Mouse (Mus musculus) neural tube, embryonic 14.5 days (tissue): ENCODE data around the gene Dhdh. TPM values are rescaled to one million over a fixed set of nuclear protein-coding genes. Genes with fewer than 3 reads are reported as not detected.

Source experiments
- ATAC-seq: fragments of 200-750 bp; cut with Nextera tagmentation; 2 replicates; pipeline ENCODE4 v1.8.0; 2017; ENCODE audit warnings: low read depth, mild to moderate bottlenecking, moderate TSS enrichment, moderate library complexity
- H3K27ac ChIP-seq: fragments of 300-500 bp; sonication (generic); 2 replicates; pipeline ENCODE4 v1.5.1; 2014; ENCODE audit warnings: low read depth, mild to moderate bottlenecking, control low read depth, low read length, moderate library complexity, mixed read lengths
- H3K27me3 ChIP-seq: fragments of 300-500 bp; sonication (generic); 2 replicates; pipeline ENCODE4 v1.6.1; 2014; ENCODE audit warnings: low read length; ENCODE audit not compliant: control insufficient read depth, insufficient read depth
- H3K36me3 ChIP-seq: fragments of 300-500 bp; sonication (generic); 2 replicates; pipeline ENCODE4 v1.6.1; 2014; ENCODE audit warnings: low read length, mixed read lengths; ENCODE audit not compliant: control insufficient read depth, insufficient read depth
- H3K4me1 ChIP-seq: fragments of 300-500 bp; sonication (generic); 2 replicates; pipeline ENCODE4 v1.6.1; 2014; ENCODE audit warnings: low read length; ENCODE audit not compliant: control insufficient read depth, insufficient read depth
- H3K4me2 ChIP-seq: fragments of 300-500 bp; sonication (generic); 2 replicates; pipeline ENCODE4 v1.6.1; 2014; ENCODE audit warnings: mild to moderate bottlenecking, low read depth, low read length, control low read depth
- H3K4me3 ChIP-seq: fragments of 300-500 bp; sonication (generic); 2 replicates; pipeline ENCODE4 v1.5.1; 2014; ENCODE audit warnings: low read depth, low read length, control low read depth, mixed read lengths
- H3K9ac ChIP-seq: fragments of 300-500 bp; sonication (generic); replicated peaks from 2 replicates; pipeline ENCODE4 v1.6.1; 2014; ENCODE audit warnings: low read depth, mild to moderate bottlenecking, control low read depth, low read length, mixed read lengths
- H3K9me3 ChIP-seq: fragments of 300-500 bp; sonication (generic); 2 replicates; pipeline ENCODE4 v1.6.1; 2016; ENCODE audit warnings: low read length; ENCODE audit not compliant: control insufficient read depth
- WGBS: fragments of 180-500 bp; shearing (Covaris S2); extraction: QIAGEN DNeasy Blood & Tissue Kit; methylation state at CpG from one replicate; pipeline ENCODE4 v1.1.7; 2014; 5-methylcytosine and 5-hydroxymethylcytosine counted together
- polyA plus RNA-seq: library from polyadenylated mRNA; unstranded; fragments of >200 nt; fragmentation: Nextera tagmentation; extraction: Ambion mirVana; gene quantifications from 2 replicates; pipeline ENCODE4 v1.2.1, GENCODE M21; 2014

Dhdh gene
- polyA plus RNA-seq, 1 experiment from 2014 or later, result 4.6 TPM

GRCm38 (mm10) chr7:45451344-45451982 lies 37.1 kb downstream of the Dhdh start:
- Histone ChIP-seq H3K4me2 (no peak overlapping the region), H3K36me3 (peaks cover 11% of the 10 kb centered on the region; the same call in 1 of the 2 replicates), H3K27ac (no peak overlapping the region), H3K9ac (no peak overlapping the region), H3K9me3 (no peaks in the 10 kb centered on the region), H3K4me1 (no peaks in the 10 kb centered on the region), H3K4me3 (no peak overlapping the region), H3K27me3 (no peaks in the 10 kb centered on the region)
- 51% methylated on average over 23 of the region's 23 CpGs for WGBS
- peak; percentile 77 for ATAC-seq

GRCm38 (mm10) chr7:45449974-45450373 lies 38.6 kb downstream of the Dhdh start:
- WGBS, result 86% methylated on average over 1 of the region's 1 CpGs
- no peak for ATAC-seq
- Histone ChIP-seq H3K9me3 (no peaks in the 10 kb centered on the region), H3K9ac (no peak overlapping the region), H3K4me2 (no peak overlapping the region), H3K4me3 (no peak overlapping the region), H3K27me3 (no peaks in the 10 kb centered on the region), H3K36me3 (peaks cover 11% of the 10 kb centered on the region; the same call in 1 of the 2 replicates), H3K4me1 (no peaks in the 10 kb centered on the region), H3K27ac (no peak overlapping the region)

- WGBS, result 36% methylated on average over 11 of the region's 11 CpGs
- H3K4me1 ChIP-seq, result no peaks in the 10 kb centered on the region
- peaks cover 9% of the 10 kb centered on the region for H3K36me3 ChIP-seq
- no peak overlapping the region for H3K27ac ChIP-seq
- no peak overlapping the region for H3K9ac ChIP-seq
- no peak for ATAC-seq
- H3K27me3 ChIP-seq, result no peaks in the 10 kb centered on the region
- H3K4me2 ChIP-seq, result no peak overlapping the region
- H3K4me3 ChIP-seq, result no peak overlapping the region
- no peaks in the 10 kb centered on the region for H3K9me3 ChIP-seq
Measured at GRCm38 (mm10) chr7:45447325-45447990, 41.1 kb downstream of the Dhdh start.

GRCm38 (mm10) chr7:45446589-45446988 lies 42.0 kb downstream of the Dhdh start:
- ATAC-seq, result no peak
- Histone ChIP-seq H3K9ac (no peak overlapping the region), H3K36me3 (peaks cover 9% of the 10 kb centered on the region), H3K27me3 (no peaks in the 10 kb centered on the region), H3K4me3 (no peak overlapping the region), H3K27ac (no peak overlapping the region), H3K4me1 (no peaks in the 10 kb centered on the region), H3K4me2 (no peak overlapping the region), H3K9me3 (no peaks in the 10 kb centered on the region)

DNA sequence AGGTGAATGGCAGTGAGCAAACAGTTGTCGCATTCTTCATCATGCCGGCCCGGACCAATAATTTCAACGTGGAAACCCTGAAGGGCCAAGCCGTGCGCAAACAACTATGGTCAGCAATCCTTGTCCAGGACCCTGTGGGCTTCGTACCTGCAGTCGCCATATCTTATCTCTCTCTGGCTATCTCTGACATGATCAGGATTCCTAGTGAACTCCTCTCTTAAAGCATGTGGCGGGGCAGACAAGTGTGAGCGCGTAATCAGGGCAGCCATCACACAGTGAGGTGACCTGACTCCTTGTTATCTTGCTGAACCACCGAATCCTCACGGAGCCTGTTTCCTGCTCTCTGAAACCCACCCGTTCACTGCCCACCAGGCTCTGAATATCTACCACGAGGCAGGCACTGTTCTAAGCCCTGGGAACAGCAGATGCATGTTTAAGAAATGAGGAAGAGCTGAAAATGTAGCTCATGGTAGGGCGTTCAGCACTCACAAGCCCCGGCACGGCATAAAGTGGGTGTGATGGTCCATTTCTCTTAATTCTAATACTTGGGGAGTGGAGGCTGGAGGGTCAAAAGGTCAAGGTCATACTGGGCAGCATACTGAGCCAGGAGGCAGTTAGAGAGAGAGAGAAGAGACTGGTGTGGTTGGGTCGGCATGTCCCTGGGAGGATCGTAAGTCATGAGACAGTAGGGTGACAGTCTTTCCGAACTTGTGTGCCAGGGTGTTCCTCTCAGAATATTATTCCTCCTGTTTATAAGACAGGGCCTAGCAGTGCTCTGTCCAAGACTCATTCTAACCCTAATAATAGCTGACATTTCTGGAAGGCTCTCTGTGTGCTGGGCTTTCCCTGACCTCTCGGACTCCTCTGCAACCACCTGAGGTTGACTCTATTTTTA lies 44.8 kb downstream of the Dhdh start:
- Histone ChIP-seq H3K27me3 (no peaks in the 10 kb centered on the region), H3K4me3 (no peak overlapping the region), H3K27ac (no peak overlapping the region), H3K9me3 (no peaks in the 10 kb centered on the region), H3K36me3 (peaks cover 9% of the 10 kb centered on the region), H3K4me2 (no peak overlapping the region), H3K9ac (no peak overlapping the region), H3K4me1 (no peaks in the 10 kb centered on the region)
- ATAC-seq, result no peak
- 91% methylated on average over 22 of the region's 22 CpGs for WGBS

DNA sequence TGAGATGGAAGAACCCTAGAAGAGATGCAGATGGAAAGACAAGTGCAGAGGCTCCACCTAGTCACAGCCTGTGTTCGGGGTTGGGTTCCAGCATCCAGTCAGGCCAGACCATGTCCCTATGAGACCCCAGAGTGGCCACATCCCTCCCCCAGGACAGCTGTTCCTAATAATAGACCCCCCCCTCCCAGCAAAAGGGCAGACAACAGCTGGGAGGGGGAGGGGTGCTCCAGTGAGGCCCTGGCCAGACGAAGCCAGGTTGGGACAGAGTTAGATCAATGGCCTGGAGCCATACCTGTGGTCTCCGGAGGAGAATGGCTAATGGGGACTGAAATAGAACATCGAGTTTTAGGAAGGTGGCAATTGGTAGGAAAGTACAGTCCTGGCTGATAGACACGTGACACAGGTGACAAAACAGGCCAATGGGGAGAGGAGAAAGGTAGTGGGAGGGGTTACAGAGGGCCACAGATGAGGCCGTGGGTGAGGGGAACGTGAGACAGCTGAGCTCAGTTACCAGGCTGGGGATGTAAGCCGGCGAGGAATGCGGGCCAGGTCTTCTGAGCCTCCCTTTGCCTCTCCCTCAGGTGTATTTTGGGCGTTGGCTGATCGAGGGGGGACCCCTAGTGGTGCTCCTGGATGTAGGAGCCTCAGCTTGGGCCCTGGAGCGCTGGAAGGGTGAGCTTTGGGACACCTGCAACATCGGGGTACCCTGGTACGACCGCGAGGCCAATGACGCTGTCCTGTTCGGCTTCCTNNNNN lies 50.9 kb downstream of the Dhdh start, which contains the start of gene Ruvbl2:
Ruvbl2 (minus strand) TSS at position 576 of the 756 bp plus-strand sequence.
- Histone ChIP-seq H3K9me3 (no peaks in the 10 kb centered on the region), H3K4me3 (no peak within 1 kb of the TSS), H3K27me3 (no peaks in the 10 kb centered on the region), H3K4me2 (no peak within 1 kb of the TSS), H3K36me3 (no peaks in the 10 kb centered on the region), H3K27ac (no peak within 1 kb of the TSS), H3K9ac (no peak within 1 kb of the TSS), H3K4me1 (peaks cover 27% of the 10 kb centered on the region)
- no peak for ATAC-seq
- WGBS, result 21% methylated on average over 19 of the region's 19 CpGs

DNA sequence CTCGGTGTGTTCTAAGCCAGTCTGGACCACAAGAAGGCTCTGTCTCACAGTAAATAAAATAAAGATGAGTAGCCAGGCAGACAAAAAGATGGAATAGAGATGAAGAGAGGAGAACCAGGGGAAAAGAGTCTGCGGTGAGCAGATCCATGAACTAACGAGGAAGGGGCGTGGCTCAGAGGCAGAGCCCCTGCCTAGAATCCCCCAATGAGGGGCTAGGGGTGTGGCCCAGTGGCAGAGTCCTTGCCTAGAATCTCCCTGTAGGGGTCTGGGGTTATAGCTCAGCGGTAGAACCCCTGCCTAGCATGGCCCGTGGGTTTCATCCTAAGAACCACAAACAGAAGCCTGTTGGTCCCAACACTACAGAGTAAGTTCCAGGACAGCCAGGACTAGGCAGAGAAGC lies 51.6 kb downstream of the Dhdh start:
- Histone ChIP-seq H3K27me3 (no peaks in the 10 kb centered on the region), H3K36me3 (no peaks in the 10 kb centered on the region), H3K4me2 (no peak overlapping the region), H3K9me3 (no peaks in the 10 kb centered on the region), H3K9ac (no peak overlapping the region), H3K4me3 (no peak overlapping the region), H3K27ac (no peak overlapping the region), H3K4me1 (peaks cover 28% of the 10 kb centered on the region)
- WGBS, result 30% methylated on average over 6 of the region's 6 CpGs
- no peak for ATAC-seq

GRCm38 (mm10) chr7:45436444-45436843 lies 52.2 kb downstream of the Dhdh start:
- Histone ChIP-seq H3K36me3 (no peaks in the 10 kb centered on the region), H3K27me3 (no peaks in the 10 kb centered on the region), H3K27ac (no peak overlapping the region), H3K4me3 (no peak overlapping the region), H3K9me3 (no peaks in the 10 kb centered on the region), H3K9ac (no peak overlapping the region), H3K4me2 (no peak overlapping the region), H3K4me1 (peaks cover 28% of the 10 kb centered on the region)
- 89% methylated on average over 5 of the region's 5 CpGs for WGBS
- no peak for ATAC-seq
